Mouse (Mus musculus): Measurements from ENCODE around the gene Btaf1. TPM values are rescaled to one million over a fixed set of nuclear protein-coding genes. Genes with fewer than 3 reads are reported as not detected.

Gene Btaf1
- polyA plus RNA-seq, 1 experiment from 2014 or later: 7.9 TPM

- WGBS (ENCODE audit: insufficient replicate concordance): 84% methylated on average over 5 of the region's 5 CpGs
- no peak overlapping the region for H3K4me2 ChIP-seq (ENCODE audit: low read depth, low read length)
- H3K27ac ChIP-seq (ENCODE audit: low read length): no peak overlapping the region
- no peaks in the 10 kb centered on the region for H3K27me3 ChIP-seq (ENCODE audit: control insufficient read depth, insufficient read depth, low read depth, low read length)
- no peaks in the 10 kb centered on the region for H3K9me3 ChIP-seq (replicated peaks; ENCODE audit: control insufficient read depth, low read length)
- peaks cover 7% of the 10 kb centered on the region for H3K4me1 ChIP-seq (ENCODE audit: control insufficient read depth, low read depth, low read length)
- H3K4me3 ChIP-seq (ENCODE audit: low read depth, low read length): no peak overlapping the region
- ATAC-seq (ENCODE audit: low read depth): no peak
- H3K9ac ChIP-seq (ENCODE audit: low read depth, low read length): no peak overlapping the region
- H3K36me3 ChIP-seq (ENCODE audit: control insufficient read depth, insufficient read depth): peaks cover 59% of the 10 kb centered on the region
Measured at GRCm38 (mm10) chr19:37004557-37004956, 78.7 kb downstream of the Btaf1 start.

- Histone ChIP-seq H3K4me2 (ENCODE audit: low read depth, low read length) (no peak overlapping the region), H3K4me1 (ENCODE audit: control insufficient read depth, low read depth, low read length) (peaks cover 12% of the 10 kb centered on the region), H3K27me3 (ENCODE audit: control insufficient read depth, insufficient read depth, low read depth, low read length) (no peaks in the 10 kb centered on the region), H3K27ac (ENCODE audit: low read length) (peak overlapping the region; percentile 66), H3K9me3 (replicated peaks; ENCODE audit: control insufficient read depth, low read length) (no peaks in the 10 kb centered on the region), H3K36me3 (ENCODE audit: control insufficient read depth, insufficient read depth) (peaks cover 57% of the 10 kb centered on the region), H3K9ac (ENCODE audit: low read depth, low read length) (no peak overlapping the region), H3K4me3 (ENCODE audit: low read depth, low read length) (no peak overlapping the region)
- 25% methylated on average over 3 of the region's 3 CpGs for WGBS (ENCODE audit: insufficient replicate concordance)
- ATAC-seq (ENCODE audit: low read depth): peak; percentile 91
Measured at GRCm38 (mm10) chr19:37009878-37010281, 84.0 kb downstream of the Btaf1 start.

DNA sequence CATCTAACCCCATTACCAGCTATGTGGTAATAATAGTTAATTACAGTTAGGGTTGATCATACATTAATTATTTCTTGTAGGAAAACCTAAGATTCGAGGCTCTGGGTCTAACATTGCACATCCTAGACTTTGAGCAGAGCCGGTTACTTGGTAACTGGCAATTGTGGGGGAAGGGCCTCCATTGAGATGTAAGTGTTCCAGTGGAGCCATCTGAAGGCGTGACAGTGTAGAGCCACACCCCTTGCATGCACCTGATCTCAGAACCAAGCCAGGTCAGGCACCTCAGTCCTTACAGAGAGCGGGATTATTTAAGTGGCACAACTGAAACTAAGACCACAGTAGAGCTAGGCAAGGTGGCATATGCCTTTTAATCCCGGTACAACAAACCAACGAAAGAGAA is 87.6 kb downstream of the Btaf1 start:
- Histone ChIP-seq H3K4me3 (ENCODE audit: low read depth, low read length) (no peak overlapping the region), H3K4me2 (ENCODE audit: low read depth, low read length) (no peak overlapping the region), H3K9me3 (replicated peaks; ENCODE audit: control insufficient read depth, low read length) (no peaks in the 10 kb centered on the region), H3K27me3 (ENCODE audit: control insufficient read depth, insufficient read depth, low read depth, low read length) (no peaks in the 10 kb centered on the region), H3K27ac (ENCODE audit: low read length) (no peak overlapping the region), H3K36me3 (ENCODE audit: control insufficient read depth, insufficient read depth) (peaks cover 41% of the 10 kb centered on the region), H3K4me1 (ENCODE audit: control insufficient read depth, low read depth, low read length) (peaks cover 16% of the 10 kb centered on the region), H3K9ac (ENCODE audit: low read depth, low read length) (no peak overlapping the region)
- ATAC-seq (ENCODE audit: low read depth): no peak
- 86% methylated on average over 6 of the region's 6 CpGs for WGBS (ENCODE audit: insufficient replicate concordance)

DNA sequence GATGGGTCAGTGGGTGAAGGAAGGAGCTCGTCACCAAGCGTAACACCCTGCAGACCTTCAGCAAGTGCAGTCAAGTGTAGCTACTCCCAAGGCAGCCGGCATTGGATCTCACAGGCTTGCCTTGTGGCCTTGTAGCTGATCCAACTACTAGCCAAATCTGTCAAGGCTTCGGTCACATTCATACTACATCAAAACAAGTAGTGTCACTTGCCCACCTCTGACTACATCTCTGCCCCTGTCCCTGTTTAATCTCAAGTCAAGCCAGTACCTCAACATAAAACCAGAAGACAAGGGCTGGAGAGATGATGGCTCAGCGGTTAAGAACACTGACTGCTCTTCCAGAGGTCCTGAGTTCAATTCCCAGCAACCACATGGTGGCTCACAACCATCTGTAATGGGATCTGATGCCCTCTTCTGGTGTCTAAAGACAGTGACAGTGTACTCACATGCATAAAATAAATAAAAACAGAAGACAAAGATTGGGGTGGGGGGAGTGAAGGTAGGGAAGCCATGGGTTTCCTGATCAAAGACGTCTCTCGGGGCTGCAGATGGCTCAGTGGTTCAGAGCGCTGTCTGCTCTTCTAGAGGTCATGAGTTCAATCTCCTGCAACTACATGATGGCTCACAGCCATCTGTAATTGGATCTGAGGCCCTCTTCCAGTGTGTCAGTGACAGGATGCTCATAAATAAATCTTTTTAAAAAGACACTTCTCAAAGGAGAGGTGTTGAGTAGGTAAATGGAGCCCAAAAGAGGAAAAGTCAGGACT is 88.5 kb downstream of the Btaf1 start:
- peaks cover 36% of the 10 kb centered on the region for H3K36me3 ChIP-seq (ENCODE audit: control insufficient read depth, insufficient read depth)
- no peak overlapping the region for H3K4me3 ChIP-seq (ENCODE audit: low read depth, low read length)
- peaks cover 14% of the 10 kb centered on the region for H3K4me1 ChIP-seq (ENCODE audit: control insufficient read depth, low read depth, low read length)
- H3K4me2 ChIP-seq (ENCODE audit: low read depth, low read length): no peak overlapping the region
- H3K27me3 ChIP-seq (ENCODE audit: control insufficient read depth, insufficient read depth, low read depth, low read length): no peaks in the 10 kb centered on the region
- ATAC-seq (ENCODE audit: low read depth): no peak
- H3K9me3 ChIP-seq (replicated peaks; ENCODE audit: control insufficient read depth, low read length): no peaks in the 10 kb centered on the region
- H3K9ac ChIP-seq (ENCODE audit: low read depth, low read length): no peak overlapping the region
- 87% methylated on average over 8 of the region's 8 CpGs for WGBS (ENCODE audit: insufficient replicate concordance)
- no peak overlapping the region for H3K27ac ChIP-seq (ENCODE audit: low read length)

DNA sequence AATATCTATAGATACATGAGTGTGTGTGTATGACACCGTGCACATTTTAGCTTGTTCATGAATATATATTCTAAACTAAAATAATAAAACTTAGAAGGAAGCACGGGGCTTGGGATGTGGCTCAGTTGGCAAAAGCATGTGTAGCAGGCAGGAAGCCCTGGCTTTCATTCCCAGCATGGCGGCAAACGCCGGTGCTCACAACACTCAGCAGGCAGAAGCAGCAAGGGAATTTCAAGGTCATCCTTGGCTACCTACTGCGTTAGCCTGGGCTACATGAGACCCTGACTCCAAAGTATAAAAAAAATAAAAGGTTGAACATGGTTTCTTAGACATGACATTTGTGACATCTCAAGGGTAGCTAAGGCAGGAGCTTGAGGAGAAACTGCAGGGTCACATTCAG is 91.0 kb downstream of the Btaf1 start:
- Histone ChIP-seq H3K4me1 (ENCODE audit: control insufficient read depth, low read depth, low read length) (peaks cover 8% of the 10 kb centered on the region; the same call in 1 of the 2 replicates), H3K27me3 (ENCODE audit: control insufficient read depth, insufficient read depth, low read depth, low read length) (no peaks in the 10 kb centered on the region), H3K4me2 (ENCODE audit: low read depth, low read length) (no peak overlapping the region), H3K36me3 (ENCODE audit: control insufficient read depth, insufficient read depth) (peaks cover 16% of the 10 kb centered on the region), H3K9ac (ENCODE audit: low read depth, low read length) (no peak overlapping the region), H3K27ac (ENCODE audit: low read length) (no peak overlapping the region), H3K9me3 (replicated peaks; ENCODE audit: control insufficient read depth, low read length) (no peaks in the 10 kb centered on the region), H3K4me3 (ENCODE audit: low read depth, low read length) (no peak overlapping the region)
- 87% methylated on average over 6 of the region's 6 CpGs for WGBS (ENCODE audit: insufficient replicate concordance)
- ATAC-seq (ENCODE audit: low read depth): no peak

DNA sequence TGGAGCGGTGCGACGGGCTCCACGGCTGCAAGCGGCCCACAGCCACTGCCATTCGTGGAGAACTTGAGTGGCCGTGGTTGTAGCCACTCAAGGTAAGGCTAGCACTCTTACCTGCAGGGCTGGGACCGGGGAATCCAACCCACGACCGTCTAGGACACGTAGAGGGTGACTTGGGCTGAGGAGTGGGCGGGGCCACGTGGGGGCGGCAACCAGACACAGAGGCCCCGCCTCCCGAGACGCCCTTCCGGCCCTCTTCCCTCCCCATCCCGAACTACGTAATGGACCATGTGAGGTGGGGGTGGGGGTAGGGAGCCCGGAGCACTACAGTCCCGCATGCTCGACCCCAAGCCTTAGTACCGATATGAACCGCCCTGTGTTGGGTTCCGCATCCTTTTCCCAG is 92.5 kb downstream of the Btaf1 start:
- ATAC-seq (ENCODE audit: low read depth): peak; percentile 85
- 5% methylated on average over 26 of the region's 26 CpGs for WGBS (ENCODE audit: insufficient replicate concordance)
- Histone ChIP-seq H3K27ac (ENCODE audit: low read length) (no peak overlapping the region), H3K9me3 (replicated peaks; ENCODE audit: control insufficient read depth, low read length) (no peaks in the 10 kb centered on the region), H3K4me1 (ENCODE audit: control insufficient read depth, low read depth, low read length) (peaks cover 8% of the 10 kb centered on the region; the same call in 1 of the 2 replicates), H3K4me2 (ENCODE audit: low read depth, low read length) (peak overlapping the region; percentile 83), H3K9ac (ENCODE audit: low read depth, low read length) (peak overlapping the region; percentile 38), H3K4me3 (ENCODE audit: low read depth, low read length) (peak overlapping the region; percentile 61), H3K27me3 (ENCODE audit: control insufficient read depth, insufficient read depth, low read depth, low read length) (no peaks in the 10 kb centered on the region), H3K36me3 (ENCODE audit: control insufficient read depth, insufficient read depth) (peaks cover 1% of the 10 kb centered on the region)

DNA sequence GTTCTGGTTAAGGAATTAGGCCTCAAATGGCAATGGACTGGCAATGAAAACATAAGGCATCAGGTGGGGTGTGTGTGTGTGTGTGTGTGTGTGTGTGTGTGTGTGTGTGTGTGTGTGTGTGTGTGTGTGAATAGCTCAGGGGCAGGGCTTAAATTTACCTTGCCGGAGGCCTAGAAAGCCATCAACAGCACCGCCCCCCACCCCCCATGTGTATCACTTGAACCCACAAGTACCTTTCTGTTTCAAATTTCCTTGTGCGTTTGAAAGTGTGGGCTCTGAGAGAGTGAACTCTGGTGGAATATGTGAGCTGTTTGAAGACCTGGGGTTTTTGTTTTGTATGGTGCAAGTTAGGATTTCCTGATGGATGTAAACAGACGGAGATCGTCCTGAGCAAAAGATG is 93.1 kb downstream of the Btaf1 start:
- Histone ChIP-seq H3K9ac (ENCODE audit: low read depth, low read length) (no peak overlapping the region), H3K27ac (ENCODE audit: low read length) (no peak overlapping the region), H3K4me3 (ENCODE audit: low read depth, low read length) (peak overlapping the region; percentile 61), H3K4me2 (ENCODE audit: low read depth, low read length) (peak overlapping the region; percentile 83), H3K9me3 (replicated peaks; ENCODE audit: control insufficient read depth, low read length) (no peaks in the 10 kb centered on the region), H3K4me1 (ENCODE audit: control insufficient read depth, low read depth, low read length) (peaks cover 8% of the 10 kb centered on the region; the same call in 1 of the 2 replicates), H3K36me3 (ENCODE audit: control insufficient read depth, insufficient read depth) (no peaks in the 10 kb centered on the region; the same call in 1 of the 2 replicates), H3K27me3 (ENCODE audit: control insufficient read depth, insufficient read depth, low read depth, low read length) (no peaks in the 10 kb centered on the region)
- WGBS (ENCODE audit: insufficient replicate concordance): 58% methylated on average over 5 of the region's 5 CpGs
- no peak; the same call in 1 of the 2 replicates for ATAC-seq (ENCODE audit: low read depth)

DNA sequence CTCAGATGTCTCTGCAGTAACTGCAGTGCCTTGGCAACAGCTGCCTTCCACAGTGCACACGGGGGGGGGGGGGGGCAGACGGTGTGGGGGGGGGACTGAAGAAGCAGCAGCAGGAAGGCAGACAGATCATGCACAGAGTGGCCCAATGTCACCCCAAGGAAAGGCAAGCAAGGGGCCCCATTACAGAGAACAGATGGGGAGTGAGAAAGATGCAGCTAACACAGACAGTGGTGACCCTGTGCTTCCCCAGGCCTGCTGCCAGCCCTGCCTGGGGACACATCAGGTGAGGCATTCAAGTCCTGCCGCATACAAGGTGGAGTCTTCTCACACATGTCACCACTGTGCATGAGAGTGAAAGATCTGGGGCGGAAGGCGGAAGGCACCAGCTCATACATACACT is 94.7 kb downstream of the Btaf1 start:
- Histone ChIP-seq H3K36me3 (ENCODE audit: control insufficient read depth, insufficient read depth) (no peaks in the 10 kb centered on the region), H3K4me1 (ENCODE audit: control insufficient read depth, low read depth, low read length) (peaks cover 8% of the 10 kb centered on the region; the same call in 1 of the 2 replicates), H3K9ac (ENCODE audit: low read depth, low read length) (no peak overlapping the region), H3K9me3 (replicated peaks; ENCODE audit: control insufficient read depth, low read length) (no peaks in the 10 kb centered on the region), H3K4me2 (ENCODE audit: low read depth, low read length) (no peak overlapping the region), H3K27ac (ENCODE audit: low read length) (no peak overlapping the region), H3K4me3 (ENCODE audit: low read depth, low read length) (no peak overlapping the region), H3K27me3 (ENCODE audit: control insufficient read depth, insufficient read depth, low read depth, low read length) (no peaks in the 10 kb centered on the region)
- no peak for ATAC-seq (ENCODE audit: low read depth)
- WGBS (ENCODE audit: insufficient replicate concordance): 63% methylated on average over 5 of the region's 5 CpGs

- Histone ChIP-seq H3K36me3 (ENCODE audit: control insufficient read depth, insufficient read depth) (no peaks in the 10 kb centered on the region), H3K27me3 (ENCODE audit: control insufficient read depth, insufficient read depth, low read depth, low read length) (no peaks in the 10 kb centered on the region), H3K4me2 (ENCODE audit: low read depth, low read length) (no peak overlapping the region), H3K9me3 (replicated peaks; ENCODE audit: control insufficient read depth, low read length) (no peaks in the 10 kb centered on the region), H3K4me3 (ENCODE audit: low read depth, low read length) (no peak overlapping the region), H3K9ac (ENCODE audit: low read depth, low read length) (no peak overlapping the region), H3K4me1 (ENCODE audit: control insufficient read depth, low read depth, low read length) (peaks cover 8% of the 10 kb centered on the region; the same call in 1 of the 2 replicates), H3K27ac (ENCODE audit: low read length) (no peak overlapping the region)
- WGBS (ENCODE audit: insufficient replicate concordance): 70% methylated on average over 11 of the region's 11 CpGs
- ATAC-seq (ENCODE audit: low read depth): no peak
Measured at GRCm38 (mm10) chr19:37020951-37021350, 95.1 kb downstream of the Btaf1 start.

All from liver, embryonic 16.5 days (tissue).